Mouse (Mus musculus): ENCODE data around the gene Chn2.

Gene Chn2

DNA sequence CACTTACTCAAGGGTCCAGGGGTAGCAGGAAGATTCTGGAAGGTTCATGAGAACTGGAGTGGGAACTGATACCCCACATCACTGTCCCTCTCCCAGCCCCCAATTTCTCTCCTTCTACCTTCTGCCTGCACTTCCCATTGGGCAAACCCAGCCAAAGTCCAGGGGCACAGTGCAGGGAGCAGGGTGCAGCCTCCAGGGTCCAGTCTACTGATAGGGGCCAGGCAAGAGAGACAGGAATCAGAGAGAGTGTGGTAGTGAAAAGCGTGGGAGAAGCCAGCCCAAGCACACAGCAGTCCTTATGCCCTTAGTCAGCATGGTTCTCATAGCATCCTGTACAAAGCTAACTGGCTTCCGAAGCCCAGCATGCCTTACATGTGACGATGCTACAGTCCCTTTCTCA, 187.7 kb downstream of the Chn2 start:
- DNase-seq (ENCODE audit: extremely low read depth, low read depth, low spot score) = no peak

DNA sequence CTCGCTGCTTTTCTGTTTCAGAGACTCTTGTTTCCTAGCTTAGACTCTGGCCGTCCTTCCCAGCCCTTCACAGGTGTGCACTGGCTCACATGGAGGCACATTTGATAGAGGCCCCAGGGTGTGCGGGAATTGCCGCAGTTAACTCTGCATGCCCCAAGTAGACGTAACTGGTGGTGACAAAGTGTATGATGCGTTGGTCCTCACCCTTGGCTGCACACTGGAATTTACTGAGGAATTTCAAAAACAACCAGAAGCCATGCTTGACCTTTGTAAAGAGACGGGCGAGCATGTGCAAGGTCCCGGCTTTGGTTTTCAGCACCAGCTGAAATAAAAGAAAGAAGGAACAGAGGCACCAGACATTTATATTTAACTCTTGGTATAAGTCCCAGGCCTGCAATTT, 189.1 kb downstream of the Chn2 start:
- no peak for DNase-seq (ENCODE audit: extremely low read depth, low read depth, low spot score)

DNA sequence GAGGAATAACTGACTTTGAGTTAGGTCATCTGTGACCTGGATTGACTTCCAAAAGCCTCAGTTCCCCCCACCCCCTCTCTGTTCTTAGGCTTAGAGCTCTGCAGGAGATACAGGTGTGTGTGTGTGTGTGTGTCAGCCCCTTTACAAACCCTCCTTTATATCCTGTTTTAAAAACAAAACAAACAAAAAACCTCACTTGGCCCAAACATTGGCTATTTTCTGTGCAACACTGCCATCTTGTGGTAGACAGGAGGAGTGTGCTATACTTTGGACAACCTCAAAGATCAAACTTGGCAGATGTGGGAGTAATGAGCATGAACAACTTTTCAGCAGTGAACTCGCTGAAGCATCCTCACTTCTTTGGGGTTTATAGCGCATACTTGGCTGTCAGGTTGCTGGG, 189.5 kb downstream of the Chn2 start:
- no peak for DNase-seq (ENCODE audit: extremely low read depth, low read depth, low spot score)

DNA sequence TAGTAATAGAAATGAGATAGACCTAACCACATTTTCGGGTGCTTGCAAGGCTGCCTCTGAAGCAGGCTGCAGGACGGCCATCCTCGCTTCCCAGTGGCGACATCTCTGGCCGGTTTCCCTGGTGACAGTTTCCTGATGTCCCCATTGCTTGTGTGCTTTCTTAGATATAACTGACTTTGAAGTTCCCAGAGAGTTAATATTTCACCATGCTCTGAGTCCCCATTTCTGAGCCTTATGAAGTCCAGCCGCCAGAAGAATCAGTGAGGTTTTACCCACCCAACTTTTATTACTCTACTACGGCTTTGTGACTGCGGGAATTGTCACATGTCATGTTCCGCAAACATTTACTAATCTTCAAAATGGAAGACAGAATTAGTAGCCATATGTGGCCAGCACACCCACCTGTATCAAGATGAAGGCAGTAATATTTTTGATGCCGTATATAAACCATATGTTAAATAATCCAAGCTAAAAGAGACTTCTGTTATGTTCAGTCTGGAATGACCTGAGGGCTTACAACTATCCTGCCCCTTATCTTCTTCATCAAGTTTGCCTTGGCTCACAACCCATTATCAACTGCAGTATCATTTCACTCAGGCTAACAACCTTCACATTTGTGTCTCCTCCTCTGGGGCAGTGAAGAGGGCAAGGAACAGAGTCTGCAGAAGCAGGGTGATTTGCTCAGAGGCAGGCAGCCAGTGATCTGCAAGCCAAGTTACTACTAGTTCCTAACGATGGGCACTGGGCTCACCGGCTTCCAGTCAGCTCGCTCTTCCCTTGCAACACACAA, 192.6 kb downstream of the Chn2 start:
- DNase-seq (ENCODE audit: extremely low read depth, low read depth, low spot score) = no peak

DNA sequence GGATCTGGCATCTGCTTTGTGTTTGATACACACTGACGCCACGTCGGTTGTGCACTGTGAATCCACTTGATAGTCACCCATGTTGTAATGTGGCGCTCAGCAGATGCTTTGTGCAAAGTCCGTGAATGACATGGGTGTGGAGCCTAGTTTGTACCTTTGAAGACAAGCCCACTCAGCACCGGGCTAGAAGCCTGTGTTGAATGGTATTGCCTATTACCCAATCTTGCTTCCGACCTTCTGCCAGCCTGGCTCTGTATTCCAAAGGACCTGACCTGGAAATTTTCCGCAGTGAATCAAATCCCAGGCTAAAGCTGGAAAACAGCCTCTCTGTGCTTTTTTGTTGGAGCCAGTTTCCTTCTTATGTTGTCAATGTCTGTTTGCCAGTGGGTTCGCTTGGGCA, 197.1 kb downstream of the Chn2 start:
- DNase-seq (ENCODE audit: extremely low read depth, low read depth, low spot score) = no peak

DNA sequence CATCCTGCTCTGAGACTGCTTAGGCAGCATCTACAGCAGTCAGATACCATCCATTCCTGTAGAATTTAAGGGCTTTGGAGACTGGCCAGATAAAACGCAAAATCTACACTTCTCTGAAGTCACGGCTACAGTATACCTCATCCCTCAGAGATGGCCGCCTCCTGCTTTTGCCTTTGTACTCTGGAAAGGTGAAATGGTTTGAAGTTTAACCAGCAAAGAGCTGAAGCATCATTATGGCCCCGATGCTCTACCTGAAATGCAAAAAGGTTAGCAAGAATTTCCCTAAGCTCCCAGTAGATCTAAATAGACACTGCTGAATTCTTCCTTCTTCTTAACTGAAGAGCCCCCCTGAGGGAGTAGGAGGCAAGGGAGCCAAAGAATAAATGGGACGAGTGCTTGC, 202.4 kb downstream of the Chn2 start:
- no peak for DNase-seq (ENCODE audit: extremely low read depth, low read depth, low spot score)

DNA sequence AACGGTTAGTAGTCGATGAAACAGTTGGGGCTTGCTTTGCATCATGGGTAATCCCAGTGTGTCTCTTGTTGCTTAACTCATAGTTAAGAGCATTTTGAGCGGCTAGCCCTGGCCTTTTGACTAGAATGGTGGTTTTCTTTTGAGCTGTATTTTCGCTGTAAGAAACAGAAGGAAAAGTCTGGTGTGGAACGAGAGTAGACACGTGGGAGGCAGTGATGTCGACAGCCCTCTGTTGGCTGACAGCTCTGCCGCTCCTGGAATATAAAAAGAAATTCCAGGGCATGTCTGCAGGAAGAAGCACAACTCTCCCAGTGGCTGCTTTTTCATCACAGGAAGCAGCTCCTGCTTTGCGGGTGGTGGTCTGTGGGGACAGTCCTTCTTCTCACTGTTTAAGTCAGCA, 202.9 kb downstream of the Chn2 start:
- no peak for DNase-seq (ENCODE audit: extremely low read depth, low read depth, low spot score)

DNA sequence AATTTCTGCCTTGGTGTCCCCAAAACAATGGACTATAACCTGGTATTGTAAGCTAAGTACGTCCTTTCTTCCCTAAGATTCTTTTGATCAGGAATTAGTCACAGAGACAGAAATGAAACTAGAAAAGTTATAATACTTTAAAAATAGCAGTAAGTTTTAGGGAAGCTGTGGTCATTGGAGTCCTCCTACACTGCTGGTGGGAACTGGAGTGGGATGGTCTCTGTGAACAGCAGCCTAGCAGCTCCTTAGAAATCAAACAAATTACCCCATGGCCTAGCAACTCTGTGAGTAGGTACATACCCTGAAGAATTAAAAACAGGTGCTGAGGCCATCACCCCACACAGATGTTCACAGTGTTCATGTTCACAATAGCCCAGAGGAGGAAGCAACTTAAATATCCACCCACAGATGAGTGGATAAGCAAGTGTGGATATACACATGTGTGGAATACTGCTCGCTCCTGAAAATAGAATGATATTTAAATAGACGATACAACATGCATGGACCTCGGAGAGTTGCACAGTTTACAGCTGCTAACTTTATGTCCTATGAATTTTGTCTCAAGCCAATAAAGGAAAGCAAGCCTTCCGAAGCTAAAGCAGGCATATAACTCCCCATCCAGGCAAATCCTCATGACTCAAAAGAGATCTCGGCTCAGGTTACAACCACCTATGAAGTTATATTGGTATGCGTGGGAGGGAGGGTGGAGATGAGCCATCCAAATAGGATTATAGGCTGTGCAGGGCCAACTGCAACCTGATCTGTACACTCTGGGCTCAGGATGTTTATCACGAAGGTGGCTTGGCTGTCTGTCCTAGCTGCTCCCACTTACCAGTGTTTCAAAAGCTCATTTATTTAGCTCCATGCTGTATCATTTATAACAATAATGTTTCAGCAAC, 209.2 kb downstream of the Chn2 start:
- peak; percentile 8 for DNase-seq (ENCODE audit: extremely low read depth, low read depth, low spot score)

DNA sequence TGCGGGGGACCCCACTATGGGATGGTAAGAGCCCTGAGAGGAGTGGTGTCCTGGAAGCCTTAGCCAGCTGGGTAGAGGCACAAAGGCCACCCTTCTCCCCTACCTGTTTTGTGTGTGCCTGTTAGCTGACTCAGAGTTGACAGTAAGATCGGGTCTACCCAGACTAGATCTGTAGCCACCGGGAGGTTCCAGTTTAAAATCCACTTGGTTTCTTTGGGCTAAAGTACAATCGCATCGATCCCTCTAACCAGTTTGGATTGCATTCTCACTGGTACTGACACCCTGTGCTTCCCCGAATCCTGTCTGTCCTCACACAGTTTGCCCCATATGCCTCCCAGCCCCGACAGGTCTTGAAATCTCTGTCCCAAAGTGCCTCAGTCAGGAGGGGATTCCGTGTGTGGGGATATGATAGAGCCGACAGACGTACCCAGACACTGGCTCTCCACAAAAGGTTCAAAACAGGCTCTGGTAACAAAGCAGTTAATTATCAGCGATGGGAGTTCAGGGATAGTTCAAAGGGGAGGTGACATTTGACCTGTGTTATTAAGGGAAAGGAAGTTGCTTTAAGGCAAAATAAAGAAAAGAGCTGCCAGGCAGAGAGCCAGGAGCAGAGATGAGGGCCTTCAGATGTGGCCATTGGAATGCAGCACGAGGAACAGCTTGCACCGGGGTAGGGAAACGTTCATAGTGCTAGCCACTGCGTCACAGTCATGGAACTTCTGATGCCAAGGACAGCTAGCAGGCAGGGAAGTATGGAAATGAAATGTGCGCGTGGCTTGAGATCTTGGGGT, 212.2 kb downstream of the Chn2 start:
- DNase-seq (ENCODE audit: extremely low read depth, low read depth, low spot score) = no peak

DNA sequence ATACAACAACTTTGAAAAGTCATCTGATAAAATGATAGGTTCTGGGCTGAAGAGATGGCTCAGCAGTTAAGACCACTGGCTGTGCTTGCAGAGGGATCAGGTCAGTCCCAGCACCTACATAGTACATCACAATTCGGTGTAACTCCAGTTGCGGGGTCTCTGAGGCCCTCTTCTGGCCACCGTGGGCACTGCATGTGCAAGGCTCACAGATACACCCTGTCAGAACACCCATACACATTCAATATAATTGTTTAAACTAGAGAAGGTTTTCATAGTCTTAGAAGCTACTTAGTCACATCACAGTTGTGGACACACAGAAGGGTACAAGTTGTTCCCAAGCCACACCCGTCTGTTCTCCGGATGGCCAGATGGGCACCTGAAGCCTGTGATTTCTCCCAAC, 213.9 kb downstream of the Chn2 start:
- no peak for DNase-seq (ENCODE audit: extremely low read depth, low read depth, low spot score)

DNA sequence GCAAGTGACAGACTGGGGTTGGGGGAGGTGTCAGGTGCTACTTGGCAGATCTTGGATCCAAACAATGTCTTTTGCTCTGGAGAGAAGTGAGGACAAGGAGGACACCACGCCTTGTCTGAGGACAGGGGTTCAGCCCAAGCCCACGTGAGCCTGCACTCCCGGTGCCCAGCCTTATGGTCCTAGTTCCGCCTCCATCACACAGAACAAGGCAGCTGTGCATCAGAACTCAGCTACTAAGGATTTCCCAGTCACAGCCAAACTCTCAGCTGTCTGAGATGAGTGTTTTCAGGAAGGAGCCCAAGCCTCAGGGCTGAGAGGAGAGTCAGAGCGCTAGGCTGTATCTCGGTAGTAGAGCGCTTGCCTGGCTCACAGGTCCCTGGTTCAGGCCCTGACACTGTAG, 214.5 kb downstream of the Chn2 start:
- DNase-seq (ENCODE audit: extremely low read depth, low read depth, low spot score) = no peak

DNA sequence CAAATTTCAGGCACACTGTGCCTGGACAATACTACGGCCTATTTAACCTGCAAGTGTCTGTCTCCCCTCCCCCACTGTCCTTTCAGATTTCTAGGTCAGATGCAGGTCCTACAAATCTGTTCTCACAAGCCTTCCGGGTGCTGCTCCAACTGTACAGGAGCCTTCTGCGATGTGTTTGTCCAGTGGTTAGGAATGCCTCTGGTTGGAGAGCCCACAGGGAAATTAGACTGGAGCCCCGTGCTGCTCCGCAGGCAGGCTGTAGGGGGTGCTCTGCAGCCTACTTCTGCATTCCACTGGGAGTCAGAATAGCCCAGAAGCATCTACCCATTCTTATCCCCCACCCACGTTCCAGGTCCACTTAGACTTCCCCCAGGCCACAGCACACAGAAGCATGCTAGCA, 215.4 kb downstream of the Chn2 start:
- DNase-seq (ENCODE audit: extremely low read depth, low read depth, low spot score) = no peak

DNA sequence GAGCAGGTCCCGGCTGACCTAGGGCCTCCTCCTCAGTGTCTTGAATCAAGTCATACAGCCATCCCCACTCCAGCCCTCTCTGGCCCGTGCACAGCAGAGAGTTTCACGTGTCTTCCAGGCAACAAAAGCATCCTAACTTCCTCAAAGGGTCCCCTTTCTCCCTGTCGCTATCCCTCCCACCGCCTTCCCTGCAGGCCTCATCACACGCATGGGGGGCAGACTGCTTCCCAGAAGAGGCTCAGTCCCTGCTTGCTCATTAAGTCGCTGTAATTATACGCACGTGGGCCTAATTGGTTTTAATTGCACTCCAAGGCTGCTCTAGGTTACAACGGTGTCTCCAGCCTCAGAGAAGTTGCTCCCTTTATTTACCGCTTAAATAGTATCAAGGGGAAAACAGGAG, 216.0 kb downstream of the Chn2 start:
- no peak for DNase-seq (ENCODE audit: extremely low read depth, low read depth, low spot score)

DNA sequence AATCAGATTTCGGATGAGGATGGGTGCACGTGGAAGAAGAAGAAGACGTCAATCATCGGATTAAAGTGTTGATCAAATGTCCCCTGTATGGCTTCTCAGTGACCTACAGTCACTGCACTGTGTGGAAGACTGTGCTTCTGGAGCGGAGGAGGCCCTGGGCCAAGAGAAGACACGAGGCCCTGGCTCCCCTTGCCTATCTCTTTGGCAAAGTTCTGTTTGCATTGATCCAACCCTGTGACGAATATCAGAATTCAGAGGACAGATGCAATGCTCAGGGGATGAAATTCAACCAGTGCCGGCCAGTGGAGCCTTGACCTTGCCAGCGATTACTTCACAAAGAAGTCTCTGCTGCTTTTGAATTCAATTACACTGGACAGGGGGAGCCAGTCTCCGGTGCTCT, 217.0 kb downstream of the Chn2 start:
- no peak for DNase-seq (ENCODE audit: extremely low read depth, low read depth, low spot score)

DNA sequence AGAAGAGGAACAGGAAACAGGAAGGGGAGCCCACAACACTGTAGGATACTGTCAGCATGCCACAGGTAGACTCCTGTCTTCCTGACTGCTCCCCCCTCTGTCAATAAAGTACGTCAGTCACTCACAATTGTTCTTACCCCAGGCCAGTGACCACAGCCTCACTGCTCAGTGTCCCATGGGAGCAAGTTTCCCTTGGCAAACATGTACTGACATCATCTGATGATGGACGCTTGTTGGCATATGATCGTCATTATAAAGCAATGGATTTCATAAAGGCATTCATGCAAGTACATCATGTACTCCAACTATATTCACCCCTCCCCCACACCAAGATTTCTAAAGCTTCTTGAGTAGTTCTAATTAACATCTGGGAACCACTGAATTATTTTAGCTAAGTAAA, 218.2 kb downstream of the Chn2 start:
- no peak for DNase-seq (ENCODE audit: extremely low read depth, low read depth, low spot score)

DNA sequence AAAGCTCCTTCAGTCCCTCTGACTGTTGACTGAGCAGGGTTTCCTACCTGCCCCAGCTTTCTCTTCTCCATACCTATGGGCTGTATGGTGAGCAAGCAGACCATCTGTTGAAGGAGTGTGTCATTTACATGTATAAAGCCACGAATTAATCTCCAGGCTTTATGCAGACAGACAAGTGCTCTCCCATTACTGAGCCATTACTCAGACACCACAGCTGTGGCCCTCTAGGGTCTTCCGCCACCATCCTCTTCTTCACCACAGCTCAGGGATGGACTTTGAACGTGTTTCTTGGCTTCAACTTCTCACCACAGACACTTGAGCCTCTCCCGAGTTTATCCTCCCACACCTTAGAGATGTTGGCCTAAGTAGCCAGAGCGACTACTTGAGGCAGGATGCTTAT, 219.1 kb downstream of the Chn2 start:
- no peak for DNase-seq (ENCODE audit: extremely low read depth, low read depth, low spot score)

DNA sequence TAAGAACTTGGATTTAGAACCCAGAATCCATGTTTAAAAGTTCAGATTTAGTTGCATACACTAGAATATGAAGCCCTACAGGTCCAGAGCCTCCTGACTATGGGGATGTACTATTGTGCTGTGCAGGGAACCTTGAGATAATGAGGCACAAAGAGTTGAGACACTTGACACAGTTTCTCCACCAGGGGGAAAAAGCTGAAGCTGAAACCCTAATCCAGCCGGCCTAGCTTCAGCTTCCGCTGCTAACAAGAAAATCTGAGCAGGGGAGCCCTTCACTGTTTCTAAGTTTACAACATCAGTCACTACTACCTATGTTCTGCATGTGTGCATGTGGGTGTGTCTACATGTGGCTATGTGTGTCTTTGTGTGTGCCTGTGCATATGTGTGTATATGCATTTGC, 223.4 kb downstream of the Chn2 start:
- DNase-seq (ENCODE audit: extremely low read depth, low read depth, low spot score) = no peak

DNA sequence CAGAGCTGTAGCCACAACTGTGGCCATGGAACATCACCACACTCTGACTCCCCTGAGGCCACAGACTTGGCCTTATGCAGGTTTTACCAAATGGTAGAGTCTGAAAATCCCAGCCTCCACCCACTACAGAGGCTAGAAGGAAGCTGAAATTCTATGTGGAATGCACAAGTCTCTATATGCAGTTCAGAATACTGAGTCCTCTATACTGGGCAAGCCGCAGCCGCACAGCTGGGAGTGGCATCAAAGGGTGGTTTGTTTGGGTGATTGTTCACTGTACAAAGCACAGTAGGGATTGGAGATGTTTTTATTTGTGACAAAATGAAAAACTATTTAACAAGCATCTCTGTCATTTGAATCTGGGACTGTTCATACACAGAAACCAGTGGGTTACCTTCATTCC, 224.5 kb downstream of the Chn2 start:
- no peak for DNase-seq (ENCODE audit: extremely low read depth, low read depth, low spot score)

DNA sequence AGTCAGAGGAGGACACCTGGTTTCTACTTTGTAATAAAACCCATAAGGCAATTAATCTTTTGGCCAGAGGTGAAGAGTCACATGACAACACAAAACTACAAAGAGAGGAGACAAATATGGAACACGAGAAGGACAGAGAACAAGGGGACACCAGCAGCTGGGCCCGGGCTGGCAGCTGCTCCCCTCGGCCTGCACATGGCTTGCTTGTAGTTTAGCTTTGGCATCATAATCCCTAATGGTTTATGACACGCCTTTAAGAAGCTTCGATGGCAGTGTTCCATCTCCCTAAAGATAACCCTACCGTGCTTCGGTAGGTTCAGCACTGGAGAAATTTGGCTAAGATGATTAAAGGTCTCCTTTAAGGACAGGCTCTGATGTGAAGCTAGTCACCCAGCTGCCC, 225.2 kb downstream of the Chn2 start:
- DNase-seq (ENCODE audit: extremely low read depth, low read depth, low spot score) = no peak

DNA sequence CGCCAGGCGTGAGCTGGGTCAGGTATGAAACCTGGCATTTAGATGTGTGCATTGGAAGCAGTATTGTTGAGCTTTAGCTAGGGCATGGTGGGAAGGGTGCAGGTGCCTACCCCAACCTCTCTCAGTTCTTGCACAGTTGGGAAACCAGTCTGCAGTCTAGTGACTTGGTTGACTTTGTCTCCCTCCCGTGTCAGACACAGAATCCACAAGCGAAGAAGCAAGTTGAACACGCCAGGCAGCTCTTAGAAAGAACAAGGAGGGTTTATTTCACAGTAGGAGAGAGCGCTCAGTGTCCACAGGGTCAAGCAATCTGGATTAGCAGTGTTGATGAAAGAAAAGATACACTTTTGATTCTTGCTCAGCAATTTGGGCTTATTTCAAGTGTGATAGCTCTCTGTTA, 226.0 kb downstream of the Chn2 start:
- DNase-seq (ENCODE audit: extremely low read depth, low read depth, low spot score) = no peak

DNA sequence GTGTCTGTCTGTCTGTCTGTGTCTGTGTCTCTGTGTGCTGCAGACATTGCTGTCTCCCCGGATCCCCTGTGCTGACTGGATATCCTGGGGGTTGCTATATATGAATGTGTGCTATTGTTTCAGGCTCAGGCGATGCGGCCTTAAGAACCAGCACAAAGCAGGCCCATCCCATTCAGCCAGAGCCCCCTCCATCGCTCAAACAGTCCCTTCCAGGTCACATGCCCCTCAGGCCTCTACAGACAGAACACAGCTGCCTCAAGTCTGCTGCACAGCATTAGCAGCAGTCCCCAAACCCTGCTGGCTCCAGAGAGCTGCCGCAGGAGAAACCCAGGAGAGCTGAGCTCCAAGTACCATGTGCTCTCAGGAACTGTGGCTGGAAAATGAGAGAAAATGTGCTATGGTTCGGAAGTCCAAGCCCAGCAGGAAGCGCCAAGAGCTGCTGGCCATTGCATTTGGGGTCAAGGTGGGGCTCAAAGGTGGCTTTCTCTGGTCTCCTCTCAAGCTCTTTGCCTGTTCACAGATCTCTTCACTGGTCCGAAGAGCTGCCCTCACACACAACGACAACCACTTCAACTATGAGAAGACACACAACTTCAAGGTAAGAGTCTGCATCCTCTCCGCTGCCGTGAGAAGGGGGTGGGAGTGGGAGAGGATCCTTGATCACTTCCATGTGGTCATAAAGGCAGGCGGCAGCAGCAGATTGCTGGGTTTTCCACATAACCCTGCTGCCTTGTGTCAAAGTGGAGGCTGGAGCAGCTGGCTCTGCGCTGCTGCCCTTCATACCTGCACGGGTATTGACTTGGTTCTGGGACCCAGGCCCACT, 233.4 kb downstream of the Chn2 start:
- no peak for DNase-seq (ENCODE audit: extremely low read depth, low read depth, low spot score)

Data from fat pad, adult 2 months (tissue).